Mouse (Mus musculus): ENCODE results near the gene Ctc1.

Ctc1 gene

GRCm38 (mm10) chr11:69070093-69070492, 54.4 kb downstream of the Ctc1 start:
- no peak for DNase-seq (ENCODE audit: low read depth, low spot score)

DNA sequence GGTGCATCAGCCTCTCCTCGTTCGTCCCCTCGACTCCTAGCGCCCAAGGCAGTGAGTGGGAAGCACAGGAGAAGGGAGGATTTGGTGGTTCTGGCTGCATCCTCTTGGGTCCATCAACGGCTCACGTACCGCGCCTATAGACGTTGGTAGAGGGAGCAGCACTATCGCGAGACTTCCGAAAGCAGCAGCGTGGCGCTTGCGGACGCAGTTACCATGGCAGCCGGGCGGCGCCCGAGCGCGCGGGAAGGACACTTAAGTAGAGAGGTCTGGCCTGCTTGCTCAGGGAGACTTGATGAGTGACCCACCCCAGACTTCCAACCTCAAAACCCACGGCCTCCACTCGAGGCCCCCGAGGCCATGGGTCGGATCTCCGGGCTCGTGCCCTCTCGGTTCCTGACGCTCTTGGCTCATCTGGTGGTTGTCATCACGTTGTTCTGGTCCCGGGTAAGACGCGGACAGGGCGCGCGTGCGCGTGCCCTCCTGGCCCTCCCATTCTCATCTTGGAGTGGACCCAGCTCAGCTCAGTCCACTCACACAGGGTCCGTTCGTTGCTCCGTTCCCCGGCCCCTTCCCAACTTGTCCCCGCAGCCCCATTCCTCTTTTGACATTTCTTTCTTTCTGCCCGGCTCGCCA, 55.0 kb downstream of the Ctc1 start, which contains the start of gene Tmem107:
Tmem107 (plus strand) TSS at position 217 of the 633 bp plus-strand sequence.
- peak; percentile 96 for DNase-seq (ENCODE audit: low read depth, low spot score)

GRCm38 (mm10) chr11:69071262-69071661, 55.6 kb downstream of the Ctc1 start:
- DNase-seq (ENCODE audit: low read depth, low spot score), result no peak

- no peak for DNase-seq (ENCODE audit: low read depth, low spot score)
These were observed 56.5 kb downstream of the Ctc1 start for GRCm38 (mm10) chr11:69072234-69072633.

- no peak for DNase-seq (ENCODE audit: low read depth, low spot score)
These were observed 57.0 kb downstream of the Ctc1 start for GRCm38 (mm10) chr11:69072666-69073064.

DNA sequence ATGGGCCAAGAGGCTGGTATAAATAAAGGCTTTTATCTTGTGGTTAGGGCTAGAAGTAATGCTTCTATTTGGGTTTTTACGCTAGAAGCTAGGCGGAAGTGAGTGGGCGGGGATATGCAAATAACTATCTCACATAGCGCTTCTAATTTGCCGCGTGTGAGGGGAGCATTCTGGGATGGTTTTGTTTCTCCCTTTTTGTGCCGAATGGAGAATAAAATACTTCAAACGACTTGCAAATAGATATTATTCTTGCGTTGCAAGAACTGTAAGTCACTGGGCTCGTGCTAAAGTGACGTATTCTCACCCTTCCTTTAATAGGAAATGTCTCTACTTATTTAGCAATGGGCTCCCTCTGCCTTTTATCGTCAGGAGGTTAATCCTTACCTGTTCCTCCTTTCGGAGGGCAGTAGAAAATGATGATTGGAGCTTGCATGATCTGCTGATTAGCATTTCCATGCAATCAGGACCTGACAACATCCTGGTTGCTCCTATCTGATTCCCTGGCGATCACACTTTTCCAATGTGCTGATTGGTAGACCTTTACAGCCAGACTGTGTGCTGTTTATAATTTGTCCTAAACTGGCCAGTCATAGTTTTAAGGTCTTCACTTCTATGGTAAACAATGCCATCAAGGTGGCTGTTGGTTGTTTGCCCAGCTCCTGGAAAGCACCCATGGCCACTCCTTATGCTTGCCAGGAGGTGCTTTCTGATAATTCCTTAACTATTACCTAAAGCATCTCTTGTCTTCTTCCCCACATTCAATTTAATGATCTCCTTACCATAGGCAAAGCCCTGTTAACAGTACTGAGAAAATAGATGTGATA, 57.6 kb downstream of the Ctc1 start:
- DNase-seq (ENCODE audit: low read depth, low spot score), result peak; percentile 97

- peak; percentile 66 for DNase-seq (ENCODE audit: low read depth, low spot score)
These were observed 58.5 kb downstream of the Ctc1 start for GRCm38 (mm10) chr11:69073951-69074775.

DNA sequence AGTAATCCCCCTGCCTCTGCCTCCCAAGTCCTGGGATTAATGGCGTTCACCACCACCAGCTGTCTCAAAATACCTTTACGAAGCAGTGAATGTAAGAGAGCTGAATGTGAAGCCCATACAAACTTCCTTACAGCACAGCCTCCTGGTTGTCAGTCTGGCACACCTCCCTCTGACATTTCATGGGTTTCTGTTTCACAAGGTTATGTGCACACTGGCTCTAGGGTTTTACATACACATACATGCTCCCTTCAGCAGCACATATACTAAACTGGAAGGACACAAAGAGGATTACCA, 59.0 kb downstream of the Ctc1 start:
- no peak for DNase-seq (ENCODE audit: low read depth, low spot score)

DNA sequence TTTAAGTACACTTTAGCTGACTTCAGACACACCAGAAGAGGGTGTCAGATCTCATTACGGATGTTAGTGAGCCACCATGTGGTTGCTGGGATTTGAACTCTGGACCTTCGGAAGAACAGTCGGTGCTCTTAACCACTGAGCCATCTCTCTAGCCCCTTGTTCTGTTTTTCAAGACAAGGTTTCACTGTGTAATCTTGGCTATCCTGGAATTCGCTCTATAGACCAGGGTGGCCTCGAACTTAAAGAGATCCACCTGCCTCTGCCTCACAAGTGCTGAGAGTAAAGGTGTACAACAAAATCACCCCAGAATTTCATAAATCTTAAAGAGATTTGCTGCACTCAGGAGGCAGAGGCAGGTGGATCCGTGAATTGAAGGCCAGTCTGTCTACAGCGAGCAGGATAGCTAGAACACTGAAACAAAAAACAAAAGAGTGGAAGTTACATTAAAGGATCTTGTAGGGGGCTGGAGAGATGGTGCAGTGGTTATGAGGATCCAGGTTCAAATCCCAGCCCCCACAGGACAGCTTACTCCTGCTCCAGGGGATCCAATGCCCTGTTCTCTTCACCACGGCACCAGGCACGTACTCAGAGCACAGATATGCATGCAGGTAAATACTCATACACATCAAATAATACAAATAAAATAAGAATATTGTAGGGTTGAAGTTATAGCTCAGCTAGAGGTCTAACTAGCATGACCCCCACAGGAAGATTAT, 60.2 kb downstream of the Ctc1 start:
- no peak for DNase-seq (ENCODE audit: low read depth, low spot score)

GRCm38 (mm10) chr11:69076572-69076971, 60.9 kb downstream of the Ctc1 start:
- DNase-seq (ENCODE audit: low read depth, low spot score), result no peak

GRCm38 (mm10) chr11:69077316-69077715, 61.6 kb downstream of the Ctc1 start:
- no peak for DNase-seq (ENCODE audit: low read depth, low spot score)

DNA sequence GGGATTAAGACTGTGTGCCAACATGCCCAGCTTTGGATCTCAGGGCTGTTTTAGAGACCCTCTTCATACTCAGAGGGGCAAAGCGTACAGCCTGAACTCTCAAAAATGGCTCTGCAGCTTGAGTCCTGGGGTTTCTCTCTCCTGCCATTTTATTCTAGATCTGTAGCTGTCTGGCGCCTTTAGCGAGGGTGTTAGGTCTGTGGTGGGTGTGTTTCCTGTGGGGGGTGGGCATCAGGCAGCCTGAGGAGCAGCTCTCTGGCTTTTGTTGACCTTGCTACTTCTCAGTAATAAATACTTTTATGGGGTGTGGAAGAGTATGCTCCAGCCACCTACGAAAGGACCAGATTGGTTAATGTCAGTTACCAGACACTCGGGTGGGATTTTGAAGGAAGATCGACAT, 62.3 kb downstream of the Ctc1 start:
- no peak for DNase-seq (ENCODE audit: low read depth, low spot score)

- DNase-seq (ENCODE audit: low read depth, low spot score), result no peak
These were observed 63.2 kb downstream of the Ctc1 start for GRCm38 (mm10) chr11:69078805-69079438.

DNA sequence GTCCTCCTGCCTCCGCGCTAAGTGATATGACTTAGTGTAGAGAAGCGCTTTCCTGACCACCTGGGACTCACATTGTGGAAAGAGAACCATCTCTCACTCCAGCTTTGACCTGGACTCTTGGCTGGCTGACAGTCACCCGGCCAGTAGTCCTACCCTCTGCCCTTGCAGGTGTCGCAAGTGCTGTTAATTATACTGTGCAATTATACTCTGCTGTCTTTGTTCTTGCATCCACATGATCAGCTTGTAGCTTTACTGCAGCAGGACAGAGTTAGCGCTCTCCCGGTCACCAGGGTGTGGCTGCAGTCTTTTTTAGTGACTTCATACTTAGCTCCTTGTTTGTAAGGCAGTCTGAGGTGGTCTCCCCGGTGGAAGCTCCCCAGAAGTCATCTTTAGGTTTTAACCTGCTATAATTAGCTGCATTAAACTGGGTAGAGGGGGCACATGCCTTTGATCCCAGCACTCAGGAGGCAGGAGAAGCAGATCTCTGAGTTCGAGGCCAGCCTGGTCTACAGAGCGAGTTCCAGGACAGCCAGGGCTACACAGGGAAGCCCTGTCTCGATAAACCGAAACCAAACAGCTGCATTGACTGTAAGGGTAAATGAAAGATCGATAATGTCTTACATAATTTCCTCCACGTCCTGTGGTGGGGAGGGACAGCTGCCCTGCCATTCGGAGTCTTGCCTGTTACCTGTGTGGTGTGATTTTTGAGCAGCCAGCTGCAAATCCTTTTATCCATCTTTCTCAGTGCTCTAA, 64.6 kb downstream of the Ctc1 start:
- DNase-seq (ENCODE audit: low read depth, low spot score), result no peak

GRCm38 (mm10) chr11:69080855-69081222, 65.1 kb downstream of the Ctc1 start:
- DNase-seq (ENCODE audit: low read depth, low spot score), result no peak

- DNase-seq (ENCODE audit: low read depth, low spot score), result no peak
These were observed 65.9 kb downstream of the Ctc1 start for GRCm38 (mm10) chr11:69081613-69082012.

GRCm38 (mm10) chr11:69085608-69086007, 69.9 kb downstream of the Ctc1 start:
- no peak for DNase-seq (ENCODE audit: low read depth, low spot score)
